Mouse (Mus musculus): ENCODE data around the gene Herc3.

DNA sequence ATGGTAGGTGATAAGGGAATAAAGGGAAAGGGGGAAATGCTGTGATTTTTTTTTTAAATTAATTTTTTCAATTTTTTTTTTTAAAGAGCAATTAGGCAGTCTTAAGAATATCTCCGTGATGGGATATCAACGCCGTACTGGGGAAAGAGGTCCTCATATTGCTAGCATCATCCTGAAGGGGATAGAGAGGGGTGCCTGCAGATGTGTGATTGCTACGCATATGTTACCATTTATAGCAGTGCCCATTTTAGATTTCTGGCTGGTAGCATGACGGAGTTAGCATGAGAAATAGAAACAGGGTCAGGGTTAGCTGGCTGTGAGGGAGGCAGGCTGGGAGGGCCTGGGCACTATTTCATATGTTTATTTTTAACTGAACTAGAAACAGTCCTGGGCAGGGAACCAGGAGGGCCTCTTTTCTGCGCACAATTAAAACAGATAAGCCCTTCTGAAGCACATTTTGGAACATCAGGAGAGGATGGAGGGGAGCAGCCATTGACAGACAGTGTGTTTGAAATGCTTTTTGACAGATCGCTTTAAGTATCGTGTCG is 31.3 kb downstream of the Herc3 start:
- TF ChIP-seq CTCF (IDR thresholded peaks at IDR 0.05) (no peak), EP300 (IDR thresholded peaks at IDR 0.05) (no peak)
